Mouse (Mus musculus) kidney, embryonic 14.5 days (tissue): Measurements from ENCODE around the gene Gtf3c2. TPM values are rescaled to one million over a fixed set of nuclear protein-coding genes. Genes with fewer than 3 reads are reported as not detected.
A peak's percentile ranks its signal among the peaks of the same experiment; 100 is the strongest.

ENCODE experiments used
- ATAC-seq: fragments of 200-750 bp; cut with Nextera tagmentation; 2 replicates; pipeline ENCODE4 v1.8.0; 2017; ENCODE audit warnings: moderate number of reproducible peaks, mild to moderate bottlenecking, moderate TSS enrichment, moderate library complexity; ENCODE audit not compliant: low FRiP score, low TSS enrichment
- H3K27ac ChIP-seq: fragments of 300-500 bp; sonication (generic); 2 replicates; pipeline ENCODE4 v1.5.1; 2014; ENCODE audit warnings: low read depth, mild to moderate bottlenecking, low read length, moderate library complexity, mixed read lengths
- H3K27me3 ChIP-seq: fragments of 300-500 bp; sonication (generic); 2 replicates; pipeline ENCODE4 v1.6.1; 2014; ENCODE audit warnings: mild to moderate bottlenecking, low read length; ENCODE audit not compliant: control insufficient read depth, insufficient read depth
- H3K36me3 ChIP-seq: fragments of 300-500 bp; sonication (generic); 2 replicates; pipeline ENCODE4 v1.6.1; 2014; ENCODE audit warnings: low read length, mixed read lengths; ENCODE audit not compliant: control insufficient read depth, insufficient read depth
- H3K4me1 ChIP-seq: fragments of 300-500 bp; sonication (generic); 2 replicates; pipeline ENCODE4 v1.6.1; 2014; ENCODE audit warnings: low read length, mixed read lengths; ENCODE audit not compliant: control insufficient read depth, insufficient read depth
- H3K4me2 ChIP-seq: fragments of 300-500 bp; sonication (generic); replicated peaks from 2 replicates; pipeline ENCODE4 v1.6.1; 2014; ENCODE audit warnings: low read depth, mild to moderate bottlenecking, low read length
- H3K4me3 ChIP-seq: fragments of 300-500 bp; sonication (generic); 2 replicates; pipeline ENCODE4 v1.5.1; 2014; ENCODE audit warnings: mild to moderate bottlenecking, low read length
- H3K9ac ChIP-seq: fragments of 300-500 bp; sonication (generic); 2 replicates; pipeline ENCODE4 v1.6.1; 2014; ENCODE audit warnings: low read depth, mild to moderate bottlenecking, low read length, moderate library complexity
- H3K9me3 ChIP-seq: fragments of 300-500 bp; sonication (generic); 2 replicates; pipeline ENCODE4 v1.6.1; 2016; ENCODE audit warnings: low read length; ENCODE audit not compliant: control insufficient read depth
- WGBS: fragments of 180-500 bp; shearing (Covaris S2); extraction: QIAGEN DNeasy Blood & Tissue Kit; methylation state at CpG from one replicate; pipeline ENCODE4 v1.1.7; 2014; 5-methylcytosine and 5-hydroxymethylcytosine counted together
- polyA plus RNA-seq: library from polyadenylated mRNA; unstranded; fragments of >200 nt; fragmentation: Nextera tagmentation; extraction: Ambion mirVana; gene quantifications from 2 replicates; pipeline ENCODE4 v1.2.1, GENCODE M21; 2014

The Gtf3c2 gene
- polyA plus RNA-seq, 1 experiment from 2014 or later = 85.6 TPM

DNA sequence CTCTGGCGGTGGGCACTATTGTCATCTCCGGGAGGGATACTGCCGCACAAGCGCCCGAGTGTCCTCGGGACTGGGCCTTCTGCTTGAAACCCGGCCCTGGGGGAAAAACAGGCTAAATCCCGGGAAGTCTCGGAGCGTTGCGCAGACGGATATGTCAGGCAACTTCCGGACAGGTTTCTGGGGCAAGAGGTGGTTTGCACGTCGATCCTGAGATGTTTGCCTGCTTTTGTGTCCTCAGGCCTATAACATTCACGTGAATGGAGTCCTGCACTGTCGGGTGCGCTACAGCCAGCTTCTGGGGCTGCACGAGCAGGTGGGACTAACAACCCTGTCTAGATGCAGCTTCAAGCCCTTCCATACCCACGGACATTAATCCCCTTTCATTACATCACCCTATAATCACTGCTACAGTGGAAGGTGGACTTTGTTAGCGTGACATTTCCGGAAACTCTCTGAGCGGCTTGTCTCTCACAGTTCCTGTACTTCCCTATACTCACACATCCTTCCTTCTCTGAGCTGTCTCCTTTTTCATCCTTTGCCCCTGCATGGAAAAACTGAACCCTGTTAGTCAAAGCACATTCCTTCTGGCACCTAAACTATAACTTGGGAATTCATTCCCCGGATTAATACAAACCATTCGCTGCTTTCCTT lies 13.8 kb upstream of the Gtf3c2 start:
- ATAC-seq = no peak; the same call in none of the 2 replicates
- Histone ChIP-seq H3K4me1 (peaks cover 14% of the 10 kb centered on the region), H3K9ac (peak overlapping the region; percentile 80), H3K36me3 (peaks cover 65% of the 10 kb centered on the region), H3K27ac (peak overlapping the region; percentile 72), H3K4me2 (peak overlapping the region; percentile 90), H3K4me3 (peak overlapping the region; percentile 72), H3K9me3 (no peaks in the 10 kb centered on the region), H3K27me3 (no peaks in the 10 kb centered on the region)
- 12% methylated on average over 25 of the region's 25 CpGs for WGBS

DNA sequence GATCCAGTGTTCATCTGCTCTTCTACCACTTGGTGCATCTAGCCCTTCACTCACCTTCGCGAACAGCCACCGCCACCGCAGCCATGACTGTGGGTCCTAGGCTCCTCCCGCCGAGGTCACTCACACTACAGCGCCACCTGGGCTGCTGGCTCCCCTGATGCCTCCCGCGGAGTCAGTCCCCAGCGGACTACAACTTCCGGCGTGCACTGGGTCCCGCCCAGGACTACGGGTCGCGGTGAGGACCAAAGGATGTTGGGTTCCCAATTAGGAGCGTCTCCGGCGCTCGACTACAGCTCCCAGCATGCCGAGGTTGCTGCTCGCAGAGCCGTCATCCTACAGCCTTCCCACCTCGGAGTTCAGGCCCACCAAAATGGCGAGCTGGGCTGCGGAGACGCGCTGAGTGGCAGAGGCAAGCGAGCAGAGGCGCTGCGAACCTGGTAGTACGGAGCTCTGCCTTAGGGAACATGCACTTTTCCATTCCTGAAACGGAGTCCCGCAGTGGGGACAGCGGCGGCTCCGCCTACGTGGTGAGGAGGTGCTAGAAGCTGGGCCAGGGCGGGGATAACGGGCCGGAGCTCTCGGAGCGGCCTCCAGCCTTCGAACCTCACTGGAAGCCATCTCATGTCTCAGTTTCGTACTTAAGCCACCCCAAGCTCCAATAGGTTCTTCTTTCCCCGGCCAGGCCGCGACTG lies 13.1 kb upstream of the Gtf3c2 start, which contains the start of the genes Snx17 and Eif2b4:
Gene Snx17, plus strand, starts transcription at position 289 of the 692 bp plus-strand sequence.
Gene Eif2b4, minus strand, starts transcription at position 492 of the 692 bp plus-strand sequence.
- Histone ChIP-seq H3K36me3 (peaks cover 65% of the 10 kb centered on the region), H3K27me3 (no peaks in the 10 kb centered on the region), H3K9ac (peak within 1 kb of the TSS; percentile 80), H3K9me3 (no peaks in the 10 kb centered on the region), H3K4me1 (peaks cover 14% of the 10 kb centered on the region), H3K4me2 (peak within 1 kb of the TSS; percentile 90), H3K27ac (peak within 1 kb of the TSS; percentile 72), H3K4me3 (peak within 1 kb of the TSS; percentile 72)
- peak; percentile 96 for ATAC-seq
- under 1% methylated on average over 48 of the region's 48 CpGs for WGBS

DNA sequence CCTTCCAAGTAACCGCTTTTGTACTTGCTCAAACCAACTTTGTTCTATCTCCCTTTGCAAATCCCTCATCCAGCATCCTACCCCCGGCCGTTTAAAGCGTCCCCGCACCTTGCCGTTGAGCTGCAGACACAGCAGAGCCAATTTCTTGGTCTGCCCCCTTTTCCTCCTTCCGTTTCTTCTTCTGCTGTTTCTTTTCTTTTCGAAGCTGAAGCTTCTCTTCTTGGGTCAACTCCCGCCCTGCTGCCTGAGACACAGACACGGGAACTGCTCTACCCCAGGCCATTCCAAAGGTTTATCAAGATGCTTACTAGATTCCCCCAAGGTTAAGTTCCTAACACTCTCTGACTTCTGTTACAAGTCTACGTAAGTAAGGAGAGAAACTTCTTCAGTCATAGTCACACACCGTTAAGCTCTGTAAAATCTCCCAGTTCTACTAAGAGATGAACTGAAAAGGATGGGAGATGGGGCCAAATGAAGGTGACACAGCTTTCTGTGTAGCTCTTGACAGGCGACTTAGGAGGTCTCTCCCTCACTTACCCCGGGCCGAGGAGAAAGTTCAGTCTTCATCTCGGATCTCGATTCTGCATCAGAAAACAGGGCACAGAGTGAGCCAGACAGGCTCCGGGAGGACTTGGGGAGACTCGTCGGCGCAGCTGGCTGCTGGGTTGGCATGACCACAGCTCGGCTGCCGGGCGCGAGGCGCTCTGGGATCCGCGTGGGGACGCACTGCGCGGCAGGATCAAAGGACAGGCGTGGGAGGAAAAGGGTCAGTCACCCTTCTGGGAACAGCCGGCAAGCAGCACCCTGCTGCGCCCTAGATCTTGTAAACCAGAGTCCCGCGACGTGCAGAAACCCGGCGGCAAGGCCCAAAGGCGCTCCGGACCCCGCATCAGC lies 12.3 kb upstream of the Gtf3c2 start:
- H3K36me3 ChIP-seq = peaks cover 65% of the 10 kb centered on the region
- no peaks in the 10 kb centered on the region for H3K27me3 ChIP-seq
- H3K4me1 ChIP-seq = peaks cover 14% of the 10 kb centered on the region
- H3K4me2 ChIP-seq = peak overlapping the region; percentile 63
- peak overlapping the region; percentile 43 for H3K27ac ChIP-seq
- no peaks in the 10 kb centered on the region for H3K9me3 ChIP-seq
- ATAC-seq = no peak; the same call in 1 of the 2 replicates
- peak overlapping the region; percentile 80 for H3K9ac ChIP-seq
- WGBS = 11% methylated on average over 42 of the region's 42 CpGs
- peak overlapping the region; percentile 72 for H3K4me3 ChIP-seq

DNA sequence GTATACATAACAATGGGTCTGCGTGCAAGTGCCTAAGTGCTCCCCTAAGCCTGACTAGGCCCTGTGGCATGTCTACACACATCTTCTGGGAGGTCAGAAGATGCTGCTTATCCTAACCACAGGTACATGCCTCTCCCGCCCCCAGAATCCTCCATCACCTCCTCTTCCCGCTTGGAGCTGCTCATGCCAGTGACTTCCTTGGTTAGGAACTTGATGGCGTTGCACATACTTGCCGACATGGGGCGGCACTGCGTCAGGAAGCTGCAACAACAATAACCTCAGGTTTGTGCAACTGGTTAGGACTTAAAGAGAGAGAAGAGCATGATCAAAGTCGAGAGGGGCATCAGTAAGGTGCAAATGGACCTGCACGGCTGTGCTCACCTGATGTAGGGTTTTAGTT lies 10.3 kb upstream of the Gtf3c2 start:
- Histone ChIP-seq H3K36me3 (peaks cover 49% of the 10 kb centered on the region), H3K4me2 (no peak overlapping the region), H3K27me3 (no peaks in the 10 kb centered on the region), H3K27ac (no peak overlapping the region), H3K9ac (no peak overlapping the region), H3K4me1 (peaks cover 14% of the 10 kb centered on the region), H3K4me3 (no peak overlapping the region), H3K9me3 (no peaks in the 10 kb centered on the region)
- 90% methylated on average over 9 of the region's 9 CpGs for WGBS
- ATAC-seq = no peak

DNA sequence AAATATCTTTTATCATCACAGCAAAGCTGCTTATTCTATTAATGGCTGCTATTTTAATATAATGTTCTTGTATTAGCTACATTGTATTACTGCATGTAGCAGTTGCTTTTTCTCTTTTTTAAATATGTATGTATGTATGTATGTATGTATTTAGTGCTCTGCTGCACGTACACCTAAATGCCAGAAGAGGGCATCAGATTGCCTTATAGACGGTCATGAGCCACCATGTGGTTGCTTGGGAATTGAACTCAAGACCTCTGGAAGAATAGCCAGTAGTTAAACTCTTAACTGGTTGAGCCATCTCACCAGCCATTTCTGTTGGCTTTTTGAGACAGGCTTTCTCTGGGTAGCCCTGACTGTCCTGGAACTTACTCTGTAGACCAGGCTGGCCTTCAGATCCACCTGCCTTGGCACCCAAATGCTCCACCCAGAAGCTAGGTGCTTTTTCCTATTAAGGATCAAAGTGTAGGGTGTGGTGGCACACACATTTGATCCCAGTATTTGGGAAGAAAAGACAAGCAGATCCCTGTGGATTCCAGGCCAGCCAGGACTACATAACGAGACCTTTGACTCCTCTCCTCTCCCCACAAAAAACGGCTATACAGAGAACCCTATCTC lies 8.4 kb upstream of the Gtf3c2 start:
- WGBS = 75% methylated on average over 4 of the region's 4 CpGs
- no peak for ATAC-seq
- no peak overlapping the region for H3K9ac ChIP-seq
- no peak overlapping the region for H3K4me2 ChIP-seq
- no peaks in the 10 kb centered on the region for H3K27me3 ChIP-seq
- H3K36me3 ChIP-seq = peaks cover 41% of the 10 kb centered on the region
- H3K4me1 ChIP-seq = peaks cover 4% of the 10 kb centered on the region; the same call in 1 of the 2 replicates
- no peak overlapping the region for H3K4me3 ChIP-seq
- no peaks in the 10 kb centered on the region for H3K9me3 ChIP-seq
- no peak overlapping the region for H3K27ac ChIP-seq

DNA sequence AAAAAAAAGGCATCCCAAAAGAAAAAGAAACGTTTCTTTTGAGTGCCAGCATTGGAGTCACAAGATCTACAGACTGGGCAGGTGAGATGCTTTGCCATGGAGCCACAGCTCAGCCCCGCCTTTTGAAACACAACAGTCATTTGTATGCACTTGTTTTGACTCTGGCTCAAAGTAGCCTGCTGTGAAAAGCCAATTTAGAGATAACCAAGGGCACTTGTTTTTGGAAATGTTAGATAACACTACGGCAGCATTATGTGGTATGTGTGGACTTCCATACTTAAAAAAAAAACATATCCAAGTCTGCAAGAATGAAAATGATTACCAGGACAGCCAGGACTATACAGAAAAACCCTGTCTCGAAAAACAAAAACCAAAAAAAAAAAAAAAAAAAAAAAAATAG lies 3.7 kb upstream of the Gtf3c2 start:
- WGBS = 68% methylated on average over 4 of the region's 4 CpGs
- H3K36me3 ChIP-seq = peaks cover 19% of the 10 kb centered on the region
- H3K27me3 ChIP-seq = no peaks in the 10 kb centered on the region
- H3K27ac ChIP-seq = no peak overlapping the region
- no peak overlapping the region for H3K9ac ChIP-seq
- H3K4me1 ChIP-seq = peaks cover 3% of the 10 kb centered on the region; the same call in 1 of the 2 replicates
- no peak overlapping the region for H3K4me2 ChIP-seq
- H3K4me3 ChIP-seq = no peak overlapping the region
- ATAC-seq = no peak
- H3K9me3 ChIP-seq = no peaks in the 10 kb centered on the region

DNA sequence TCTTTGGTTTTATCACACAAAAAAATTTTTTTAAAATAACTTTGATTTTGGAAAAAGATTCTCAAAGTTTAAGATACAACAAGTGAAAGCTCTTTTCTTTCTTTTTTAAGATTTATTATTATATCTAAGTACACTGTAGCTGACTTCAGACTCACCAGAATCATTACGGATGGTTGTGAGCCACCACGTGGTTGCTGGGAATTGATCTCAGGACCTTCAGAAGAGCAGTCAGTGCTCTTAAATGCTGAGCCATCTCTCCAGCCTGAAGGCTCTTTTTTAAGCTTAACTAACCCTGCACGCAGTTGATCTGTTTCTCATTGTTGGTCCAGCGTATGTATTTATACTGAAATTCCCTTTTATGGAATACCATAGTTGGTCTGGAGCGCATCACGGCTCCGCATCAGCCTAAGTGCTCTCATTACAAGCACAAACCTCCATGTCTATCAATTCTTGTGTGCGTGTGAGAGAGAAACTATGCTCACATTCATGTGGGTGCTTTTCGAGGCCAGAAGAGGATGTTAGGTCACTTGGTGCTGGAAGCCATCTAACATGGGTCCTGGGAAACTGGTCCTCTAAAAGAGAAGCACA lies 1.3 kb upstream of the Gtf3c2 start:
- H3K27ac ChIP-seq = no peak overlapping the region
- no peak overlapping the region; the same call in 1 of the 2 replicates for H3K4me2 ChIP-seq
- H3K36me3 ChIP-seq = no peaks in the 10 kb centered on the region
- ATAC-seq = no peak
- H3K4me3 ChIP-seq = no peak overlapping the region
- H3K4me1 ChIP-seq = peaks cover 4% of the 10 kb centered on the region; the same call in 1 of the 2 replicates
- H3K27me3 ChIP-seq = no peaks in the 10 kb centered on the region
- no peak overlapping the region for H3K9ac ChIP-seq
- 92% methylated on average over 9 of the region's 9 CpGs for WGBS
- H3K9me3 ChIP-seq = no peaks in the 10 kb centered on the region

DNA sequence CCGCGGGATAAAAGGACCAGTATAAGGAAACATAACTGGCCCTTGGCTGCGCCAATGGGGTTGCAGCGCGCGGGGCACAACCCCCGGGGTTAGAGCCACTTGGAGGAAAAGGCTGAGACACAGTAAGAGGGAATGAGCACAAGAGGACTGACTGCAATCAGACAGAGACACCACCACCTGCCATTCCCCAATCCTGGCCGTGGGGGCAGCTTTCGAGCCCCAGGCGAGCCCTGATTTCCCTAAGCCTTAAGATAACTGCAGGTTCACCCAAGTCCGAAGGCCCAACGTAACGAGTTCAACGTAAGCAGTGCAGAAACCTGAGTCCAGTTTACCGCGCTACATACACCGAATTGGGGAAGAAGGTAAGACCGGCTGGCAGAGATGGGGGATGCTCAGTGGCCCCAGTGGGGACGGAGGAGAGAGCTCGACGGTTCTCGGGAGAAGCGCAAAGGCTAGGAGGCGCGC lies 611 bp downstream of the Gtf3c2 start:
- Histone ChIP-seq H3K9me3 (no peaks in the 10 kb centered on the region), H3K27me3 (no peaks in the 10 kb centered on the region), H3K9ac (peak overlapping the region; percentile 69), H3K4me2 (peak overlapping the region; percentile 96), H3K36me3 (peaks cover 7% of the 10 kb centered on the region; the same call in 1 of the 2 replicates), H3K27ac (peak overlapping the region; percentile 95), H3K4me3 (peak overlapping the region; percentile 96), H3K4me1 (peaks cover 4% of the 10 kb centered on the region; the same call in 1 of the 2 replicates)
- peak; percentile 78 for ATAC-seq
- WGBS = under 1% methylated on average over 25 of the region's 25 CpGs
